Mouse (Mus musculus) heart, embryonic 16.5 days (tissue): Measurements from ENCODE around the gene Idh2. TPM values are rescaled to one million over a fixed set of nuclear protein-coding genes. Genes with fewer than 3 reads are reported as not detected.

Experiments
- ATAC-seq: fragments of 200-750 bp; cut with Nextera tagmentation; replicated peaks from 2 replicates; pipeline ENCODE4 v1.8.0; 2017; ENCODE audit warnings: moderate number of reproducible peaks; ENCODE audit not compliant: insufficient read depth, low FRiP score; ENCODE audit errors: extremely low read depth
- H3K27ac ChIP-seq: fragments of 300-500 bp; sonication (generic); 2 replicates; pipeline ENCODE4 v1.5.1; 2014; ENCODE audit warnings: mild to moderate bottlenecking, low read length, control low read depth, moderate library complexity
- H3K27me3 ChIP-seq: fragments of 300-500 bp; sonication (generic); 2 replicates; pipeline ENCODE4 v1.6.1; 2014; ENCODE audit warnings: low read length, mixed read lengths; ENCODE audit not compliant: control insufficient read depth, insufficient read depth
- H3K36me3 ChIP-seq: fragments of 300-500 bp; sonication (generic); 2 replicates; pipeline ENCODE4 v1.6.1; 2014; ENCODE audit not compliant: control insufficient read depth, insufficient read depth
- H3K4me1 ChIP-seq: fragments of 300-500 bp; sonication (generic); 2 replicates; pipeline ENCODE4 v1.6.1; 2014; ENCODE audit warnings: low read length, mixed read lengths; ENCODE audit not compliant: control insufficient read depth, insufficient read depth
- H3K4me2 ChIP-seq: fragments of 300-500 bp; sonication (generic); 2 replicates; pipeline ENCODE4 v1.6.1; 2014; ENCODE audit warnings: low read depth, mild to moderate bottlenecking, control low read depth, low read length
- H3K4me3 ChIP-seq: fragments of 300-500 bp; sonication (generic); 2 replicates; pipeline ENCODE4 v1.5.1; 2014; ENCODE audit warnings: mild to moderate bottlenecking, control low read depth, low read length
- H3K9ac ChIP-seq: fragments of 300-500 bp; sonication (generic); 2 replicates; pipeline ENCODE4 v1.6.1; 2014; ENCODE audit warnings: low read length, control low read depth
- H3K9me3 ChIP-seq: fragments of 300-500 bp; sonication (generic); replicated peaks from 2 replicates; pipeline ENCODE4 v1.6.1; 2016; ENCODE audit warnings: low read length; ENCODE audit not compliant: control insufficient read depth
- WGBS: fragments of 180-500 bp; shearing (Covaris S2); extraction: QIAGEN DNeasy Blood & Tissue Kit; methylation state at CpG from one replicate; pipeline ENCODE4 v1.1.7; 2014; 5-methylcytosine and 5-hydroxymethylcytosine counted together
- polyA plus RNA-seq: library from polyadenylated mRNA; unstranded; fragments of >200 nt; fragmentation: Nextera tagmentation; extraction: Ambion mirVana; gene quantifications from 2 replicates; pipeline ENCODE4 v1.2.1, GENCODE M21; 2015

Gene Idh2
- polyA plus RNA-seq, 1 experiment from 2014 or later = 2,782 TPM

DNA sequence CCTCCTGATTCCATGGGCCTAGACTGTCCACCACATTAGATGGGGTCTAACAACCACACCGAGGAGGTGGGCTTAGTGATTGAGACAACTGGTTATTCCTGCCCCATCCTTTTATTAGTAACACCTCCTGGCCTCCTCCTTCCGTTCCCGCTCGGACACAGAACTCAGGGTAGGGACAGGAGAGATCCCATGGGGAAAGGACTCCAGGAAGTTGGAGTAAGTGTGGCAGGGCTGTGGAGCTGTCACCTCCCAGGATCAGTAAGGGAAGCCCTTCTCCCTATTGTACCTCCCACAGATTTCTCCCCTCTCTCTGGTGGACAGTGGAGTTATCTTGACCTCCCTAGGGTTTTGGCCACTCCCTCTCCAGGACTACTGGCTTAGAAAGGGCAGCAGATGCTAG is 68.2 kb downstream of the Idh2 start:
- H3K27me3 ChIP-seq = no peaks in the 10 kb centered on the region
- 65% methylated on average over 4 of the region's 4 CpGs for WGBS
- no peak overlapping the region for H3K9ac ChIP-seq
- no peak overlapping the region for H3K4me3 ChIP-seq
- H3K4me2 ChIP-seq = no peak overlapping the region
- ATAC-seq = no peak
- peaks cover 19% of the 10 kb centered on the region for H3K4me1 ChIP-seq
- no peaks in the 10 kb centered on the region for H3K9me3 ChIP-seq
- H3K27ac ChIP-seq = no peak overlapping the region
- H3K36me3 ChIP-seq = no peaks in the 10 kb centered on the region

Other genes starting within 250 kb of the Idh2 start
- gene Ap3s2, start 194.7 kb downstream of the Idh2 start, polyA plus RNA-seq = 22.2 and 23.6 TPM in 2 replicates
- gene Arpin, start 180.0 kb downstream of the Idh2 start, polyA plus RNA-seq = 28.2 and 29.3 TPM in 2 replicates
- 12.4 and 12.6 TPM in 2 replicates for gene Zfp710, start 90.6 kb downstream of the Idh2 start, polyA plus RNA-seq
- gene Sema4b, start 71.4 kb upstream of the Idh2 start, polyA plus RNA-seq = 12.1 and 14.4 TPM in 2 replicates
- gene Cib1, start 117.4 kb upstream of the Idh2 start, polyA plus RNA-seq = 65.6 and 65.9 TPM in 2 replicates
- 3.2 and 4.2 TPM in 2 replicates for gene Gdpgp1, start 117.5 kb upstream of the Idh2 start, polyA plus RNA-seq
- 0.60 and 1.2 TPM in 2 replicates for gene Ttll13, start 131.0 kb upstream of the Idh2 start, polyA plus RNA-seq
- gene Ngrn, start 145.8 kb upstream of the Idh2 start, polyA plus RNA-seq = 39.8 and 45.0 TPM in 2 replicates
- 10.3 and 12.7 TPM in 2 replicates for gene Vps33b, start 154.3 kb upstream of the Idh2 start, polyA plus RNA-seq
- gene Prc1, start 179.1 kb upstream of the Idh2 start, polyA plus RNA-seq = 138 and 164 TPM in 2 replicates
- gene Rccd1, start 209.1 kb upstream of the Idh2 start, polyA plus RNA-seq = 6.5 and 7.6 TPM in 2 replicates
- 20.6 and 25.3 TPM in 2 replicates for gene Unc45a, start 225.6 kb upstream of the Idh2 start, polyA plus RNA-seq
- 20.1 and 20.7 TPM in 2 replicates for gene Hddc3, start 227.7 kb upstream of the Idh2 start, polyA plus RNA-seq